Mouse (Mus musculus) kidney, embryonic 15.5 days (tissue): ENCODE measurements around the gene Zbtb8a. TPM values are rescaled to one million over a fixed set of nuclear protein-coding genes. Genes with fewer than 3 reads are reported as not detected.
"Not testable (repeated sequence)": the region's sequence is repeated elsewhere in the genome, so short reads cannot be mapped to it uniquely, and the experiment has no call there.

ENCODE experiments used
- ATAC-seq: fragments of 200-750 bp; cut with Nextera tagmentation; replicated peaks from 2 replicates; pipeline ENCODE4 v1.8.0; 2017; ENCODE audit warnings: moderate TSS enrichment; ENCODE audit not compliant: low FRiP score
- H3K27ac ChIP-seq: fragments of 300-500 bp; sonication (generic); 2 replicates; pipeline ENCODE4 v1.5.1; 2015; ENCODE audit warnings: mild to moderate bottlenecking, inconsistent platforms
- H3K27me3 ChIP-seq: fragments of 300-500 bp; sonication (generic); 2 replicates; pipeline ENCODE4 v1.6.1; 2015; ENCODE audit warnings: inconsistent platforms
- H3K36me3 ChIP-seq: fragments of 300-500 bp; sonication (generic); 2 replicates; pipeline ENCODE4 v1.6.1; 2015; ENCODE audit warnings: inconsistent platforms
- H3K4me1 ChIP-seq: fragments of 300-500 bp; sonication (generic); 2 replicates; pipeline ENCODE4 v1.6.1; 2015; ENCODE audit warnings: inconsistent platforms
- H3K4me2 ChIP-seq: fragments of 300-500 bp; sonication (generic); 2 replicates; pipeline ENCODE4 v1.6.1; 2015; ENCODE audit warnings: moderate library complexity, mild to moderate bottlenecking, inconsistent platforms
- H3K4me3 ChIP-seq: fragments of 300-500 bp; sonication (generic); replicated peaks from 2 replicates; pipeline ENCODE4 v1.5.1; 2015; ENCODE audit warnings: mild to moderate bottlenecking, inconsistent platforms
- H3K9ac ChIP-seq: fragments of 300-500 bp; sonication (generic); 2 replicates; pipeline ENCODE4 v1.6.1; 2015; ENCODE audit warnings: mild to moderate bottlenecking, inconsistent platforms
- H3K9me3 ChIP-seq: fragments of 300-500 bp; sonication (generic); replicated peaks from 2 replicates; pipeline ENCODE4 v1.6.1; 2016; ENCODE audit warnings: inconsistent platforms
- WGBS: fragments of 180-500 bp; shearing (Covaris S2); methylation state at CpG from one replicate; pipeline ENCODE4 v1.1.7; 2015; ENCODE audit warnings: mixed read lengths; 5-methylcytosine and 5-hydroxymethylcytosine counted together
- polyA plus RNA-seq: library from polyadenylated mRNA; unstranded; fragments of >200 nt; fragmentation: Nextera tagmentation; extraction: Ambion mirVana; gene quantifications from 2 replicates; pipeline ENCODE4 v1.2.1, GENCODE M21; 2015

The Zbtb8a gene
- polyA plus RNA-seq, 1 experiment from 2014 or later, result 18.0 TPM

- H3K9me3 ChIP-seq, result no peaks in the 10 kb centered on the region
- WGBS, result 77% methylated on average over 5 of the region's 5 CpGs
- no peak overlapping the region for H3K27ac ChIP-seq
- H3K9ac ChIP-seq, result no peak overlapping the region
- no peaks in the 10 kb centered on the region for H3K36me3 ChIP-seq
- no peak for ATAC-seq
- H3K4me1 ChIP-seq, result peaks cover 35% of the 10 kb centered on the region
- H3K4me2 ChIP-seq, result no peak overlapping the region
- 0 out of 2 replicates have a peak, but pooled peaks cover 4% of the 10 kb centered on the region for H3K27me3 ChIP-seq
- H3K4me3 ChIP-seq, result no peak overlapping the region
Observed at GRCm38 (mm10) chr4:129375821-129376220, 2.1 kb downstream of the Zbtb8a start.

GRCm38 (mm10) chr4:129375000-129375399, 2.9 kb downstream of the Zbtb8a start:
- no peak overlapping the region for H3K4me3 ChIP-seq
- H3K9me3 ChIP-seq, result no peaks in the 10 kb centered on the region
- peaks cover 35% of the 10 kb centered on the region for H3K4me1 ChIP-seq
- no peak overlapping the region for H3K27ac ChIP-seq
- H3K27me3 ChIP-seq, result 0 out of 2 replicates have a peak, but pooled peaks cover 4% of the 10 kb centered on the region
- WGBS, result 33% methylated on average over 6 of the region's 6 CpGs
- H3K36me3 ChIP-seq, result no peaks in the 10 kb centered on the region
- no peak overlapping the region for H3K4me2 ChIP-seq
- no peak for ATAC-seq
- no peak overlapping the region for H3K9ac ChIP-seq

- H3K9ac ChIP-seq, result no peak overlapping the region
- peaks cover 35% of the 10 kb centered on the region for H3K4me1 ChIP-seq
- WGBS, result 63% methylated on average over 11 of the region's 11 CpGs
- no peaks in the 10 kb centered on the region for H3K36me3 ChIP-seq
- H3K27me3 ChIP-seq, result 0 out of 2 replicates have a peak, but pooled peaks cover 4% of the 10 kb centered on the region
- H3K9me3 ChIP-seq, result no peaks in the 10 kb centered on the region
- H3K27ac ChIP-seq, result no peak overlapping the region
- ATAC-seq, result no peak
- H3K4me3 ChIP-seq, result no peak overlapping the region
- no peak overlapping the region for H3K4me2 ChIP-seq
Observed at GRCm38 (mm10) chr4:129374219-129374755, 3.6 kb downstream of the Zbtb8a start.

GRCm38 (mm10) chr4:129373202-129373976, 4.5 kb downstream of the Zbtb8a start:
- Histone ChIP-seq H3K4me1 (peaks cover 32% of the 10 kb centered on the region), H3K36me3 (peaks cover 4% of the 10 kb centered on the region; the same call in 1 of the 2 replicates), H3K9ac (no peak overlapping the region), H3K27ac (no peak overlapping the region), H3K4me2 (no peak overlapping the region), H3K27me3 (no peaks in the 10 kb centered on the region), H3K9me3 (no peaks in the 10 kb centered on the region), H3K4me3 (no peak overlapping the region)
- ATAC-seq, result no peak
- 45% methylated on average over 8 of the region's 8 CpGs for WGBS

GRCm38 (mm10) chr4:129371391-129371790, 6.5 kb downstream of the Zbtb8a start:
- 91% methylated on average over 3 of the region's 3 CpGs for WGBS
- ATAC-seq, result no peak
- H3K27ac ChIP-seq, result no peak overlapping the region
- no peak overlapping the region for H3K4me3 ChIP-seq
- peaks cover 15% of the 10 kb centered on the region for H3K36me3 ChIP-seq
- no peaks in the 10 kb centered on the region for H3K27me3 ChIP-seq
- no peaks in the 10 kb centered on the region for H3K9me3 ChIP-seq
- no peak overlapping the region for H3K4me2 ChIP-seq
- H3K9ac ChIP-seq, result no peak overlapping the region
- peaks cover 21% of the 10 kb centered on the region for H3K4me1 ChIP-seq

GRCm38 (mm10) chr4:129365224-129365623, 12.7 kb downstream of the Zbtb8a start:
- Histone ChIP-seq H3K4me1 (0 out of 2 replicates have a peak, but pooled peaks cover 2% of the 10 kb centered on the region), H3K4me3 (no peak overlapping the region), H3K4me2 (no peak overlapping the region), H3K27ac (no peak overlapping the region), H3K27me3 (no peaks in the 10 kb centered on the region), H3K9me3 (no peaks in the 10 kb centered on the region), H3K9ac (no peak overlapping the region), H3K36me3 (peaks cover 32% of the 10 kb centered on the region)
- WGBS, result 80% methylated on average over 5 of the region's 5 CpGs
- ATAC-seq, result no peak

GRCm38 (mm10) chr4:129364379-129364778, 13.5 kb downstream of the Zbtb8a start:
- no peak overlapping the region for H3K9ac ChIP-seq
- ATAC-seq, result no peak
- 83% methylated on average over 3 of the region's 3 CpGs for WGBS

GRCm38 (mm10) chr4:129363463-129363862, 14.5 kb downstream of the Zbtb8a start:
- H3K4me3 ChIP-seq, result no peak overlapping the region
- WGBS, result 93% methylated on average over 9 of the region's 9 CpGs
- no peak for ATAC-seq
- H3K4me2 ChIP-seq, result no peak overlapping the region
- 0 out of 2 replicates have a peak, but pooled peaks cover 2% of the 10 kb centered on the region for H3K4me1 ChIP-seq
- no peaks in the 10 kb centered on the region for H3K27me3 ChIP-seq
- H3K36me3 ChIP-seq, result peaks cover 46% of the 10 kb centered on the region
- H3K9me3 ChIP-seq, result no peaks in the 10 kb centered on the region
- no peak overlapping the region for H3K27ac ChIP-seq
- H3K9ac ChIP-seq, result no peak overlapping the region

More at GRCm38 (mm10) chr4:129364379-129364778, 13.5 kb downstream of the Zbtb8a start:
- Histone ChIP-seq H3K27ac (no peak overlapping the region), H3K4me3 (no peak overlapping the region), H3K4me1 (0 out of 2 replicates have a peak, but pooled peaks cover 2% of the 10 kb centered on the region), H3K4me2 (no peak overlapping the region), H3K36me3 (peaks cover 41% of the 10 kb centered on the region), H3K9me3 (no peaks in the 10 kb centered on the region), H3K27me3 (no peaks in the 10 kb centered on the region)

- no peak for ATAC-seq
- WGBS, result 85% methylated on average over 5 of the region's 5 CpGs
- Histone ChIP-seq H3K4me2 (no peak overlapping the region), H3K4me1 (0 out of 2 replicates have a peak, but pooled peaks cover 3% of the 10 kb centered on the region), H3K27me3 (no peaks in the 10 kb centered on the region), H3K36me3 (peaks cover 50% of the 10 kb centered on the region), H3K27ac (no peak overlapping the region), H3K9ac (no peak overlapping the region), H3K9me3 (no peaks in the 10 kb centered on the region), H3K4me3 (no peak overlapping the region)
Observed at GRCm38 (mm10) chr4:129362771-129363170, 15.1 kb downstream of the Zbtb8a start.

GRCm38 (mm10) chr4:129362238-129362637, 15.7 kb downstream of the Zbtb8a start:
- not testable (repeated sequence) for H3K27ac ChIP-seq, H3K9me3 ChIP-seq, H3K4me3 ChIP-seq, H3K4me1 ChIP-seq, H3K9ac ChIP-seq, H3K27me3 ChIP-seq, H3K4me2 ChIP-seq, ATAC-seq
- H3K36me3 ChIP-seq, result peaks cover 51% of the 10 kb centered on the region
- 91% methylated on average over 3 of the region's 3 CpGs for WGBS

- no peak overlapping the region for H3K9ac ChIP-seq
- no peaks in the 10 kb centered on the region for H3K27me3 ChIP-seq
- no peak overlapping the region for H3K4me3 ChIP-seq
- peaks cover 75% of the 10 kb centered on the region for H3K36me3 ChIP-seq
- 0 out of 2 replicates have a peak, but pooled peaks cover 3% of the 10 kb centered on the region for H3K4me1 ChIP-seq
- peak; percentile 69 for ATAC-seq
- WGBS, result 48% methylated on average over 15 of the region's 15 CpGs
- H3K9me3 ChIP-seq, result no peaks in the 10 kb centered on the region
- H3K27ac ChIP-seq, result peak overlapping the region; percentile 49; the same call in 1 of the 2 replicates
- no peak overlapping the region for H3K4me2 ChIP-seq
Observed at GRCm38 (mm10) chr4:129357613-129358163, 20.2 kb downstream of the Zbtb8a start.

GRCm38 (mm10) chr4:129354236-129354635, 23.7 kb downstream of the Zbtb8a start:
- H3K4me3 ChIP-seq, result no peak overlapping the region
- no peak for ATAC-seq
- no peak overlapping the region for H3K27ac ChIP-seq
- WGBS, result 75% methylated on average over 15 of the region's 15 CpGs
- no peaks in the 10 kb centered on the region for H3K27me3 ChIP-seq
- H3K9ac ChIP-seq, result no peak overlapping the region
- peaks cover 72% of the 10 kb centered on the region for H3K36me3 ChIP-seq
- 0 out of 2 replicates have a peak, but pooled peaks cover 3% of the 10 kb centered on the region for H3K4me1 ChIP-seq
- H3K4me2 ChIP-seq, result no peak overlapping the region
- no peaks in the 10 kb centered on the region for H3K9me3 ChIP-seq
